Mouse (Mus musculus) cerebellum, postnatal 14 days (tissue): ENCODE measurements at regions not wholly inside any gene's neighbourhood (a gene's known extent, or its start where the extent isn't known, plus 50 kb on each side); places are given as distances from the start of the nearest gene placed in this dataset.

Experiments used
- DNase-seq, 2 experiments: peaks; one replicate each; pipeline ENCODE4 v3.0.0; 2021; ENCODE audit warnings: mixed read lengths in 2 of 2

DNA sequence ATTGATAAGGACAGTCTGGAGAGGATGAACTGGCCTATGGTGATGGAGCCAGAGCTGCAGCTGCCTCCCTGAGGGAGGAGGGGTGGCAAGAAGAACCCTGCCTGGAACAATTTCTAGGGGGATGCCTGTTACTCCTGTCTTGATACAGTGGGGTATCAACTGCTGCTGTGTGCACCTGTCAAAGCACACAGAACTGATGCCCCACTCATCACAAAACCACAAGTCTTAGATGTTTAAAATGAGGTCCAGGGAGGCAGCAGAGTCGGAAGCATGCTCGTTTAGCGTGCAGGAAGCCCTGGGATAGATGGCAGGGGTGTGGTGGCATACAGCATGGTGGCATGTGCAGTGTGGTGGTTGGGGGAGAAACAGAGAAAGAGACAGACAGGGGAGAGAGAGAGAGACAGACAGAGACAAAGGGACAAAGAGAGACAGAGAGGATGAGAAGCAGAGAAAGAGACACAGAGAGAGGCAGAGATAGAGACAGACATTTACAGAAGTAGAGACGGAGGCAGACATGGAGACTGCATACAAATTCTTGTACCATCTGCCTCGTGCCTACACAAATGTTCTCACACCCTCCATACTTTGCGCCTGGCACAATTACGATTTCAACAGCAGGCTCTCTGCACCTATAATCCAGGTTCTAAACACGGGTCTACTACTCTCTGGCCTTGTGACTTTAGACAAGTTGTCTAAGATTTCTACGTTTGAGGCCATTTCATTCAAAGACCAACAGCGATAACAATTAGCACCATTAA lies 242.6 kb downstream of the Cbln4 start:
- no peak for DNase-seq

GRCm38 (mm10) chr2:171799351-171799750 lies 243.9 kb downstream of the Cbln4 start:
- no peak for DNase-seq

- DNase-seq, result no peak
Observed at GRCm38 (mm10) chr2:171790686-171791085, 252.6 kb downstream of the Cbln4 start.

- DNase-seq, result peak; percentile 31 to 32
Observed at GRCm38 (mm10) chr2:171766193-171766930, 276.9 kb downstream of the Cbln4 start.

- DNase-seq, result peak; percentile 10 to 62
Observed at GRCm38 (mm10) chr2:171765071-171765470, 278.2 kb downstream of the Cbln4 start.

GRCm38 (mm10) chr2:171753502-171753901 lies 289.8 kb downstream of the Cbln4 start:
- DNase-seq, result peak; percentile 33 to 37

DNA sequence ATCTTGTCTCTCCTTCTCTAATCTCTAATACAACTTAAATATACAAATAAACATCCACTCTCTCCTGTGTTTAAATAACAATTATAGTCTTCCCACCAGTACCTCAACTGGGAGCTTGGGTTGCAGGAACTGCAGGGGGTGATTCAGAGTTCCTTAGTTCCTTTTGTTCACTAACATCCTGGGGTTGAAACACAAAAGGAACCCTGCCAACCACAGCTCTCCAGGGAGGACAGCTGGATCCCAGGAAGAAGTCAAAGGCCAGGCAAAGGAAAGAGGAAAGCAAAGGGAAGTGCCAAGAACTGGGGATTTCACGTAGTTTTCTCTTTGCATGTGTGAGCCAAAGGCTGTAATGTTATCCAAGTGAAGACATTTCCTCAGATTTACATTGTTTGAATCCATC lies 296.1 kb downstream of the Cbln4 start:
- DNase-seq, result no peak

- no peak for DNase-seq
Observed at GRCm38 (mm10) chr2:171743111-171743510, 300.2 kb downstream of the Cbln4 start.

DNA sequence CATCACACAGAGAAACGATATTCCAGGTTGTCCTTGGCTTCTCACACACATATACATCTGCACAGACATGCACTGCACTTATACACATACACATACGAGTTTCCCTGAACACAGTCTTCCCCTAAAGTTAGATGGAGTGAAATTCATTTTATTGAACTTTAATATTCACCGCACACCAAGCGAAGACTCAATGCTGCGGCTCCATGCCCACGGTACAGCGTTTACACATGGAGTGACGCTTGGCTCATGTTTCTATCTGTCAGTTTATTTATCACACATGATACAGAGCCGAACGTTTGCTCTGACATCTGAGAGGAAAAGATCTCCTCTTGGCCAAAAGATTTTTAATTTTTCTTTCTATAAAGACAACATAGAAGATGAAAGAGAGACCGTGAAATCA lies 300.6 kb downstream of the Cbln4 start:
- DNase-seq, result no peak

DNA sequence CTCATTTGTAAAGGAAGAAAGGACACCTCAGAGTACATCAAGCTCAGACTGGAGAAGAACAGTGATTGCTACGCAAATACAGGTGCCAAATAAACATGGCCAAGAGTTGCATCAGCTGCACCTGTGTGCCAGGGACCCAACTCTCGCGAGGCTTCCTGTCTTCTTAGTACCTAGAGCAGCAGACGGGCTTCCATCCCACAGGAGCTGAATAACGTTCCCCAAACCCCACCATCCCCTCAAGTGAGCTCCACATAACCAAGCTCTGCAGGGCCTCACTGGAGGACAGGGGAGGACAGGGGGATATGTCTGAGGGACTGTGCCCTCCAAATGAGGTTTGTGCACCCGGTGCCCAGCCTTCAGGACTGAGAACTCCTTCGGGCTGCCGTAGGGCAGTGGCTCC lies 305.5 kb downstream of the Cbln4 start:
- DNase-seq, result no peak

DNA sequence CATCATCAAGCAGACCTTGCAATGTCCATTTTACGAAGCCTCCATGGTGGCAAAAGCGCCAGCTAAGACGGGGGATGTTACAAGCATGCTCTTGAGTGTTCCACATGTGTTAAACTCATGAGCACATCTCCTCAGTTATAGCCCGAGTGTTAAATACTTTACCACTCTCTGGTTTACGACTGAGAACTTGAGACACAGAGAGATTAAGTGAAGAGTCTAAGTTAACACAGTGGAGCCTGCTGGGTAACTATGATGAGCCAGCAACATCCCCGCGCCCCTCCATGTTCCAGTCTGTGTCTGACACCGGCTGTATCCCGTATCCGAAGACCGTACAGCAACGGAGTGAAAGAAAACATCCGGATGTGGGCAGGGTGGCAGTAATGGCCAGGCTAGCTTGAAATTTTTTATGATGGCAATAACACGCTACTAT lies 308.2 kb downstream of the Cbln4 start:
- no peak for DNase-seq

GRCm38 (mm10) chr2:171734634-171734987 lies 308.7 kb downstream of the Cbln4 start:
- DNase-seq, result no peak

- no peak for DNase-seq
Observed at GRCm38 (mm10) chr2:171733965-171734633, 309.2 kb downstream of the Cbln4 start.

DNA sequence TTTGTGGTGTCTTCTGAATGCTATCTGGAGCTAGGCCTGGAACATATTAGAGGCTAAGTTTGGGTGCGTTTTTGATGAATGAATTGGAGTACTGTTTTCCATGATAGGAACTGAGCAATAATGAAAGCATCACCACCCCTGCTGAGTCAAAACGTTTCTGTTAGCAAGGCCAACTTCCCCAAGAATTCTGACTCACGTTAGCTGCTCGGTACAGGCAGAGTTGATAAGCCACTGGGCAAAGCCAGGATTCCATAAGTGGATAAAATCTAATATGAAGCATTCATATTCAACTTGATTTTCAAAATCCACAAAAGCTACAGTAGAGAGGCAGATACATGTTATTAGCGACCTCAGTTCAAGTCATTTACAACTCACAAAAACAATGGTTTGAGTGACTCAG lies 324.0 kb downstream of the Cbln4 start:
- DNase-seq, result no peak

GRCm38 (mm10) chr2:171718855-171719254 lies 324.4 kb downstream of the Cbln4 start:
- DNase-seq, result no peak

DNA sequence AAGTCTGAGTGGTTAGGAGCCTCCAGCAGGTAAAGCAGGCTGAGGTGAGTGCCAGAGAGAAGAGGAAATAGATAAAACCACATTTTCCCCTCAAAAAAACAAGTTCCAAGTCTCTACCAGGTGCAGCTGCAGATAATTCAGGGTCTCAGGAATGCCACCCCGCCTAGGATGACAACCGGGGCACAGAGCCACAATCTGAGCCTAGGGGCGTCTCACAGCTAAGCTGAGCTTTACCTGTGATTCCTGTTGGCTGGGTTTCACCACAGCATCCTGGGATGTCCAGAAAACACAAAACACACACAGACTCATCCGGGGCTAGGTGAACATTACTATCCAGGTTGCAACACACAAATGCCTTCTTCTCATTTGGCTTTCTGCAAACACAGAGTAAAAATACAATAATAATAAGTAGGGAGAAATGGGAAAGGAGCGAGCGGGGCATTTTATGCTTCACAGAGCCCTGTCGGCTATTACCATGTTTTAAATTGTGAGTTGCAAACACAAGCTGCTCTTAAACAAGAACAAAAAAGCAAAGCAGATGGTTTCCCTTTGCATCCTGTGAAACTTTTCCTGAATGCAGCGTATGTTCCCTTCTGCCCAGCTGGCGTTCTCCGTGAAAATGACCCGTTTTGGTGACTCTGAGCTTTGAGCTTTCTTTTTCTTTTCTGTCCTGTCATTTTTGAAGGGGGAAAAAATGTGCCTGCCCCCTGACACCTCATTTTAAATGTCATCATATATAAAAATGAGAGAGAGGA lies 330.3 kb downstream of the Cbln4 start:
- DNase-seq, result peak in 1 of 2 experiments; percentile 38

DNA sequence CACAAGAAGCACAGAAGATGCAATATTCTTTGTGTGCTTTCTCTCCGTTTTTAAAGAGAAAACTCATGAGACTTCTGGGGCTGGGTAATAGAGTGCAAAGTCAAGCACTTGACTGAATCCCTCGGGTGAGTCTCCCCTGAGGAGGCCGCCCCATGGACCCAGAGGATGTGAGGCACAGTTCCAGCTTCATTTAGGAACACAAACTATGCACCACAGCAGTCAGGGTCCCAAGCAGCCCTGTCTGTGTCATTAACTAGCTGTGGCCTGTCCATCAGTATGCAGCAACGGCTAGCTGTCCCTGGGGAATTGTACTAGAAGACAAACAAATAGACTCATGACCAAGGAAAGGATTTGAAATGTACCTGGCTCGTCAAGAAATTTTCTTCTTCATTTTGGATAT lies 349.7 kb downstream of the Cbln4 start:
- no peak for DNase-seq

GRCm38 (mm10) chr2:171690781-171691180 lies 352.5 kb downstream of the Cbln4 start:
- DNase-seq, result no peak

- no peak for DNase-seq
Observed at GRCm38 (mm10) chr2:171689102-171689501, 354.2 kb downstream of the Cbln4 start.

- DNase-seq, result no peak
Observed at GRCm38 (mm10) chr2:171677998-171678397, 365.3 kb downstream of the Cbln4 start.

GRCm38 (mm10) chr2:171677128-171677527 lies 366.1 kb downstream of the Cbln4 start:
- no peak for DNase-seq

DNA sequence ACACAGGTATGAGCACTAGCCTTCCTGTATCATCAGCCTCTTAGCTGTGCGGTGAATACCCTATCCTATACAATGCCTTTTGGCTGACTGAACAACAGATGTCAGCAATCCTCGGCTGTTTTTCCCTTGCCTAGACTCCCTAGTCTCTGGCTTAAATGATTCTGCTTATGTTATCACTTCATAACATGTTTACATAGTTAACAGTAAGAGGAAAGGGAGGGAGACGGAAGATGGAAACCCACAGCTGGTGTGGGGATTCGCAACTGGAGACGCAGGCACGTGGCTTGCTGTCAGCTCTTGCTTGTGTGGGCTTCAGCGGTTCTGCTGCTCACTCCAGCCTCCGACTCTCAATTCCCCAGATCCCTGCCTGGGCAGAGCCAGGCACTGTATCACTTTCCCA lies 367.2 kb downstream of the Cbln4 start:
- DNase-seq, result no peak

DNA sequence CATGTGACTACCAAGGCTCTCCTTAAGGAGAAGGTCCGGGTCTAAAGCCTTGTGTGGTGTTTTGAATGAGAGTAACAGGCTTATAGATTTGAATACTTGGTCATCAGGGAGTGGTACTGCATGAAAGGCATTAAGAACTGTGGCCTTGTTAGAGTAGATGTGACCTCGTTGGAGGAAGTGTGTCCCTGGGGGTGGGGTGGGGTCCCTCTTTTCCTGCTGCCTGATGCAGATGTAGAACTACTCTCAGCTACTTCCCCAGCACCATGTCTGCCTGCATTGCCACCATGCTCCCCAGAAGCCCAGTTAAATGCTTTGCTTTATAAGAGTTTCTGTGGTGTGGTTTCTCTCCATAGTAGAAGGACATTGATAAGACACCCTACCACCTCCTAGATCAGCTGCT lies 367.9 kb downstream of the Cbln4 start:
- no peak for DNase-seq
